Mouse (Mus musculus) mouse trophoblast stem cell (cell line): ENCODE measurements around the gene Atp2b1.
"Not testable (repeated sequence)": the region's sequence is repeated elsewhere in the genome, so short reads cannot be mapped to it uniquely, and the experiment has no call there.

Experiments used
- in situ Hi-C, 2 experiments: fragments of 300-500 bp; cut with MseI, MboI; formaldehyde crosslinking; loops; 2 replicates in 1 of 2; 3 replicates in 1 of 2; pipeline ENCODE4 v1.15.1; 2025

The Atp2b1 gene

DNA sequence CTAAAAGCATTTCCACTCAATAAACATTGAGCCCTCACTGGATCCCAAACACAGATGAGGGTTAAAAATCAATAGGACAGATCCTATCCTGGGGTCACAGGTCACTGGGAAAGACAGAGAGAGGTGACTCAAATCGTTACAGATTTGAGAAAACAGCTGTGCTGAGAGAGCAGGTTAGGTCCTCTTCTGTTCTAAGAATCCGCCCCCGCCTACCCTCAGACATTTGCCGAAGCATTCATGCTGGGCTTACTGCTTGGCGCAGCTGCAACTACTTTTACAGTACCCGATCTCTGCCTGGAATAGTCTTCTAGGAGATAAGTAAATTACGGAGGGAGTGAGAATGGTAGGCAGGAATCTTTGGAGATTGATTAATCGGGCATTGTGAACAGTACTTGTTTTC lies 47.9 kb downstream of the Atp2b1 start:
- in situ Hi-C loops: no loop called here

DNA sequence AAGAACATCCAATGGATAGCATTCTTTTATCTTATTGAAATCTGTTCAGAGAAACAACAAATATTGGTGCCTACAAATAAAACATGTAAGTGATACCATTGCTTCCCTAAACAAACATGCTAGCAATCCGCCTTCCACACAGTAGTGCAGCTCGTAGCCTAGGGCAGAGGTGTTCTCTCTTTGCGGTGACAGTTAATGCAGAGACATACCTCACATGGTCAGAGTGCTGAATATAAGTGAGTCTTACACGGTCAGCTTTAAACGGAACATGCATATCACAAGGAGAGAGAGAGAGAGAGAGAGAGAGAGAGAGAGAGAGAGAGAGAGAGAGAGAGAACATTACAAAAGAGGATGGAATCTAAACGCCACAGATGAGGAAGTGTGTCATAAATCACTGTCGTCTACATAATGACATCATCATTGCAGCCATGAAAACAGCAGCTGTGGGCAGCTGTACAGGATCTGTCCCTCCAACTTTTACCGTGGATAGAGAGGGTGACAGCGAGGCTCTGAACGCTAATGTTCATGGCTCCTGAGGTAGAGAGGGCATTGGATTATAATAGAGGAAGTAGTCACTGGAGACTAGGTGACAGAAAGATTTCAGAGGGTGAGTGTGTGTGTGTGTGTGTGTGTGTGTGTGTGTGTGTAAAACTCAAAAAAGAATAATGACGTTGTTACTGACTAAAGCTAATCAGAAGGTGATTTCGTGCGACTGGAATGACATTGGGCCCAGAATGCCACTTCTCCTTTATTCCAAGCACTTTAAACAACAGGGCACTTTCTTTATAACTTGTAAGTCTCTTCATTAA lies 52.4 kb downstream of the Atp2b1 start:
- in situ Hi-C loops: no loop called here

DNA sequence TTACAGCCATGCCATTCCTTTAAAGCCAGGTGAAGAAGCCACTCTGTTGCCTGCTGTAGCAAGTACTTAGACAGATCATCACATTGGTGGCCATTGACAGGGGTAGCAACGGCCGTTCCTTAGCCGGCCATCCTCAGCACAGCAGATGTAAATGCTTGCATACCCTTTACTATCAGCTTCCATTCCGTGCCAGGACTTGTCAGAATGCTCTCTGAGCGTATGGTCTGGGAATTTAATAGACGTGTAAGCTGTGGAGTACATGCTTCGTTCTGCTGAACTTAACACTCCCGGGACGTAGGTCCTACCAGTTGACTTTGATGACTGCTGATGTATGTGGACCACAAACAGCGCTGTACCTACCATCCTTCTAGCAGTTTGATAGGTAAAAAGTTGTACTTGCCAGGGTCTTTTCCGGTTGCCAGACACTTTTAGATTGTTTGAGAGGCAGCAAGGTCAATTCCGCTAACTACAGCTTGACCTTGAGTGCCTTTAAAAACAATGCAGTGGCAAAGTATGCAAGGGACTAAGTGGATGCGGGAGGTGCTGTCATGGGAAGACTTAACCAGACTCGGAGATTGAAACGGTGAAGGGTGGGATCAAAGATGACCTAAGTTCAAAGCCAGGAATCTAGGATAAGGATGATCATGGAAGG lies 53.2 kb downstream of the Atp2b1 start:
- in situ Hi-C loops: no loop called here

DNA sequence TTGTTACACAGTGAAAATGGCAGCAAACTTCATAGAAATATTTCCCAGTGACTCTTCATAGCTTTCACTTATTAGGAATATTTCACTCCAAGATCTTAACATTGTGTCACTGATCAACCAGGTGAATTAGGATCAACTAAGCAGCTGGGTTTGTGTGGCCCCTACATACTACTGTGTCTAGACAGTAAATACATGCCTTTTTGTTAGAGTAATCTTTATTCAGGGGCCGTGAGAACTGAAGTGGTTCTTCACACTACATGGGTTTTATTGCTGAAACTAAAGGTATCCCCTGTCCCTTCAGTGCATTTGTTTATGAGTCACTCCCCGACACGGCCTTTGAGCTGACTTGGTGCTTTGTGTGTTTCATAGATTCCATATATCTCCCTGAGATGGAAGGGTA lies 56.7 kb downstream of the Atp2b1 start:
- in situ Hi-C loops: no loop called here

DNA sequence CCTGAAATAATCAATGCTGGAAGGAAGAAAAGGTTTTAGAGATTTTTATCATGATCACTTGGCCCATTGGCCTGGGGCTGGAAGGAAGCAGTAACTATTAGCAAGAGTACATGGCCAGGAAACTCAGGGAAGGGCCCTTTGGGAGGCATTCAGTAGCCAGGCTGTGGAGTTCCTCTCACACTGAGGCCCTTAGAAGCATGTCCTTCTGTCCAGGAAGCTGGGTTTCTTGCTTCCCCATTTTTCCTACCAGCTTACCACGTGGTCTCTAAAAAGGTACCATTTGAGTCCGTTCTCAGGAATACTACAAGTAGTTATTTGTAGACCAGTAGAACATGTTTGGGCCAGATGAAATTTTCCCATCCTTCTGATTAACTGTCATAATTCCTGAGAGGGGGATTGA lies 58.2 kb downstream of the Atp2b1 start:
- in situ Hi-C loops: no loop called here

DNA sequence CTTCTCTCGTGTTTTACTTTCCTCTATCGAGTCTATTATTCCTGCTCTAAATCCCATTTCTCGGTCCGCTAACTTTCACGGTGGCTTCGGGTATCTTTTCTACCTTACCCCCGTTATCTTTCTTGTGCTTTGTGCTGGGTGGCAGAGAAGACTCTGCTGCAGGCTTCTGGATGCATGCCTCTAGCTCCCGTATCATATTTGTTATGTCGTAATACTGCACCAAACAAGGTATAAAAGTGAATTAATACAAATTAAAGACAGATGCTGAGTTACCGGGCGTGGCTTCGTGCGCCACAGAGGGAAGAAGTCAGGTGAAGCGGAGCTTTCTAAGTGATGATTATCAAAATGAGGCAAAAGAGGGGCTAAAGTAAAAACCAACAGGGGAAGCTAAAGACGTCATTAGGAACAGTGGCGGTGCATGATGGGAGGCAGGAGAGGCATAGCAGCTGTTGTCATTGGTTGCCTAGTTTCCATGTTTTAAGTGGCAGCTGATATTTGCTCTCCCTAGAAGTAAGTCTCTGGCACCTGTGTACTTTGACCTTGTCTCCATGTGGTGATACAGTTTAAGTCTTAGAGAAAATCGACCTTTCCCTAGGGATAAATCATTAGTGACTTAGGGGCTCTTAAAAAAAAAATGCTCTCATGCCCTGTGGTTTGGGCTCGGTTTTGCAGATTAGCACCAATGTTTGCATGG lies 58.9 kb downstream of the Atp2b1 start:
- in situ Hi-C loops: no loop called here

DNA sequence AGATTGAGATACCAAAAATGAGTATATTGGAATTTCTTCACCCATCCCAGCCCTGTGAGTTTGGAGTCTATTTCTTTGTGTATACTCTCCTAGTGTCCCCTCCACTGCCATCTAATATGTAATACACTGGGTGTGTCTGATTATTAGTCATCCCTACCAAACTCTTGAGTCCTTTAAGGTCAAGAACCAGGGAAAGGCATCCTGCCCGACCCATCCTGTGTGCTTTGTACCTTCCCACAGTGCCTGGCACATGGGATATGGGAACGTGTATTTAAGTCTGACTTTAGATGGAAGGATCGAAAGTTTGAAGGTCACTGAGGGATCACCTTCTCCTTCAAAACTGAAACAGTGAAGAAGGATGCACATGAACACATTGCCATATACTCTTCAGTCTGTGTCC lies 60.4 kb downstream of the Atp2b1 start:
- in situ Hi-C loops: no loop called here

DNA sequence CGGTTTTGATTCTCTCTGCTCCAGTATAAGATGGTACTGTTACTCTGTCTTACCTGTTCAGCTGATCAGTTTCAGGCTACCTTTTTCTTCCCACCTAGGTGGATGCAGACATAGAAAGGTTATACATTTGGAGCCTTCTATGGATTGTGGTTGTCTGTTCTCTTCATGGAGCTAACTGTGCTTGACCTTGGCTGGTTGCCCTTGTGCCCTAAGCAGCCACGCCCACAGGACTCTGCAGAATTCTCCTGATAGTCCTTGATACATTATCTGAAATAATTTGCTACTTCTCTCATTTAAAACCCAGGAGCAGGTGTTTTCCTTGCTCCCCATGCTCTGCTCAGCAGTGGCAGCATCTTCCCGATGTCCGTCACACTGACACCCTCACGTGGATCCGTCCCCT lies 61.4 kb downstream of the Atp2b1 start:
- in situ Hi-C loops: no loop called here

DNA sequence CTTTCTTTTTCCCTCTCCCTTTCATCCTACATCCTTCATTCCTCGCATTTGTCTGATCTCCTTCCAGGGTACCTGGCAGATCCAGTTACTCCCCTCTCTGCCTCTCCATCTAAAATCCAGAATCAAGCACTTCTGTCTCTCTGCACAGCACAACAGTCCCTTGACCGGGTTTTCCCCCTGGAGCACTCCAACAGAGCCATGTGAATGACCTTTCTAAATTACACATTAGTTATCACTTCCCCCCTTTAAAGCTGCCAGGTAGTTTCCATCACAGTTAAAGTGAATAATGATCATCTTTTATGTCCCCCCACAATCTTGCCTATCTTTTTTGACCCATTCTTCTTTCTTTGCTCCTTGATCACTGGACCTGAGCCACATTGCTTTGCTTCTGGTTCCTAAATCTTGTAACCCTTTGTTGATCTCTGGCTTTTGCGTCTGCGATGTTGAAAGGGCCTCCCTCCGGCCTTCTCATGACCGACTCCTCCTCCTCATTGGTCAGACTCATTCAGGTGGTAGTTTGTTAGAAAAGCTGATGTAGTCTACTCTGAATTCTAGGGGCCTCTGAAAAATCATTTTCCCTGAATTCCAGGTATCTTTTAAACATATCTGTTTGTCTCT lies 62.8 kb downstream of the Atp2b1 start:
- in situ Hi-C loops: no loop called here

DNA sequence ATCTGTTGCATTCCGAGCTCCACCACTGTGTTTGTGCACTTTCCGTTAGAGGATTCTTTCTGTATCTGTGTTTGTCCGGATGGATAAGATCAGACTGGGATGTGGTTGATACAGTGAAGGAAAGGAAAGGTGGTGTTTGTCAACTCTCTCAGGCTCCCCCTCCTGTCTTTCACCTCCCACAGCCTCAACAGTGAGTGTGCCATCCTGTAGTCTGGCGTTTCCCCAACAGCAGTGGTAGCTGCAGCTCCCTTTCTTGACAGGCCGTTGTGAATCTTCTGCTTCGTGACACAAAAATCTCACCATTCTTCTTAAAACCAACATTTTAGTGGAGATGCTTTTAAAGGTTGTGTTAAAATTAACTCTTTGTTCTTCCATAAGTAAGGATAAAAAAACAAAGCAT lies 64.6 kb downstream of the Atp2b1 start:
- in situ Hi-C loops: no loop called here

DNA sequence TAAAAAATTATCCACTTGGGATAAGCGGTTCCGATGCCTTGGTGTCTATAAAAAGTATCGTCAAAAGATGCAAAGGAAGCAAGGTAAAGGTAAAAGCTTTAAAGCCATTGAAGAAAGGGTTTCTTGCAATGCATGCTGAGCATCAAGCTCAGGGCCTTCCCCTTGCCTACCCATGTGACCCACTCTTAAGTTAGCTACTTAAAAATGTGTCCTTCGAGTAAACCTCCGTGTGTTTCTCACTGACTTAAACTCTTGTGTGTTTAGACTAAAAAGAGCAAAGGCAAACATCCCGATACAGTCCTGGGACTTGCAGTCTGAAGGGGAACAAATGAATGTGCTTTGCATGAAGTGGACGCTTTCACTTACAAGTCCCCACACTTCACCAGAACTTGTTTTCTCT lies 65.1 kb downstream of the Atp2b1 start:
- in situ Hi-C loops: no loop called here

DNA sequence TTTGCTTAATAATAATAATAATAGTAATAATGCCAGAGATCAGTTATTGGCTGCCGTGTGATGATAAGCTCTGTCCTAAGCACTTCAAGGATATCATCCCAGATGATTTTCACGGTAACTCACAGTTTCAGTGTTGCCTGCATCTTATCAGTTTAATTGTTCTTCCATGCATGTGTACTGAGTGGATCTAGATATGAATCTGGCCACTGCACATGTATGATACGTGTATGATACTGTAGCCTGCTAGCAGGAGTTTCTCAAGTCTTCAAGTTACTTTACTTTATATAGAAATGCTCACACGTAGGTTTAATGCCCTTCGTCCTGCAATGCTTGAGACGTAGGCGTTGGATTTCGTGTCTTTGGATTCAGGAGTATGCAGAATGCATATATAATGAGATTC lies 65.7 kb downstream of the Atp2b1 start:
- in situ Hi-C loops: no loop called here

DNA sequence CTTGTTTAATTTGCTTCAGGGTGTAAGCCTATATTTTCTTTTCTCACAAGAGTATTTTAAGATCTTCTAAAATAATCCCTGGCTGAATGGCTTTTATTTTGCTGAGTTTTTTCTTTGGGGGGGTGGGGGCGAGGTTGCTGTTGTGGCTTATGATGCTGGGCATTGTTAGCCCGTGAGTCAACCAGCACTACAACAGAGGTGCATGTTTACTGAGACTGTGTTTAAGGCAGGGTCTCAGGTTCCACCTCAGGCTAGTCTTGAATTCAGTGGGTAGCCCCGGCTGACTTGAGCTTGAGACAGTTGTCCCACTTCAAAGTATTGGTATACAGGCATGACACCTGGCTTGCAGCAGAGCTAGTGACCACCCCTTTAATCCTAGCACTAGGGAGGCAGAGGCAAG lies 77.8 kb downstream of the Atp2b1 start:
- in situ Hi-C loops: no loop called here

DNA sequence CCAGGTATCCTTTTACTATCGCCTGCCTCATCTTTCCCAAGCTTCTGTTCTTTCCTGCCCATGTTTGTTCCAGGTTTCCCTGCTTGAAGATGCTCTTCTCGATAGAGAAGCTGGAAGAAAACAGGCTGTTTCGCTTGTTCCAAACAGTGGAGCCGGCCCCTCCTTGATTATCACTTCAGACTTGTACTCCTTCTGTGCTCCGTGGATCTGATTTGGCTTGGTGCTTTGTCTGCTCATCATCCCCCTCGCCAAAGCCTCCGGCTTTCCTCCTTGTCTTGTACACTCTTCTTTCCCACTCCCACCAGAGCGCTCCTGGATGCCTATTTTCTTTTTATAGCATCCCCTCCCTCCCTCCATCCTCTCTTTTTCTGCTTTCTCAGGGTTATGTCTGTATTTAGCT lies 79.0 kb downstream of the Atp2b1 start:
- in situ Hi-C loops: no loop called here

DNA sequence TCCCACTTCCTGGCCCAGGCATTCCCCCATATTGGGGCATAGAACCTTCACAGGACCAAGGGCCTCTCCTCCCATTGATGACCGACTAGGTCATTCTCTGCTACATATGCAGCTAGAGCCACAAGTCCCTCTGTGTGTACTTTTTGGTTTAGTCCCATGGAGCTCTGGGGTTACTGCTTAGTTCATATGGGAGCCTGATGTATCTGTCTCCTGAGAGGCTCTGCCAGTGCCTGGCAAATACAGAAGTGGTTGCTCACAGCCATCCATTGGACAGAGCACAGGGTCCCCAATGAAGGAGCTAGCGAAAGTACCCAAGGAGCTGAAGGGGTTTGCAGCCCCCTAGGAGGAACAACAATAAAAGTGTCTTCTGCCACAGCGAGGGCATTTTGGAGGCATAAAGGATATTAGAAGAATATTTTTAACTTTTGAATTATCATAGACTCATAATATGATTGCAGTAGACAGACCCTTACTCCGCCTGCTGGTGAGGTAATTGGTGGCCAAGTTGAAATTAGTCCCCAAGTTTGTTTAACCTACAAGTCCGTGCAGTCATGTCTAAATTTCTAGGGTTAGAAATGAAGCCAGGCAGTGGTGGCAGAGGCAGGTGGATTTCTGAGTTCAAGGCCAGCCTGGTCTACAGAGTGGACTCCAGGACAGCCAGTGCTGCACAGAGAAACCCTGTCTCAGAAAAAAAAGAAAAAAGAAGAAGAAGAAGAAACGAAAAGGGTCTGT lies 81.0 kb downstream of the Atp2b1 start:
- in situ Hi-C loops: not testable (repeated sequence)

DNA sequence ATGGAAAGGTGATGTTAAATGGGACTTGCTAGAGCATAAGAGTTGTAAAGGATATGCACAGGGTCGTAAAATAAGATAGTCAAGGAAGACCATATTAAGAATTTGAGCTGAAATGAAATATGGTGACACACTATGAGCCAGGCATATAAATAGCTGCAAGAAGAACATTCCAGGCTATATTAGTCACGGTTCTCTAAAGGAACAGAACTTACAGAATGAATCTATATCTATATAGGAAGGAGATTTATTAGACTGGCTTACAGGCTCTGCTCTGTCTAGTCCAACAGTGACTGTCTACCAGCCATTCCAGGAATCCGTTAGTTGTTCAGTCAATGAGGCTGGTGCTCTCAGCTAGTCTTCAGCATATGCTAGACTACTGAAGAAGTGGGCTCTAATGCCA lies 90.7 kb downstream of the Atp2b1 start:
- in situ Hi-C loops: no loop called here

DNA sequence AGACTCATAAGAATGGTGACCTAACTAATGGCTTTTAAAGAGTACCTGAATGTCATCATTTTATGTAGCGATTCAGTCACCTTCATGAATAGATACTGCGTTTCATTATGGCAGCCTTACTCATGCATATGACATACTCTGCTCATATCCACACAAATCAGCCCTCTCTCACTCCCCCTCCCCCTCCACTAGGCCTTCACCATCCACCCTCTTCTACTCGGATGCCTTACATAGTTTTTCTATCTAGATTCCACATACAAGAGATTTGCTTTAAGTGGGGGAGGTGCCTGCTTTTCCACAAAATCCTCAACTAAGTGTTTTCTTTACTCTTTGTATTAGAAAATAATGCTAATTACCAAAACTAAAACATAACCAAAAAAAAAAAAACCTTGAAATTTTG lies 96.9 kb downstream of the Atp2b1 start:
- in situ Hi-C loops: no loop called here

DNA sequence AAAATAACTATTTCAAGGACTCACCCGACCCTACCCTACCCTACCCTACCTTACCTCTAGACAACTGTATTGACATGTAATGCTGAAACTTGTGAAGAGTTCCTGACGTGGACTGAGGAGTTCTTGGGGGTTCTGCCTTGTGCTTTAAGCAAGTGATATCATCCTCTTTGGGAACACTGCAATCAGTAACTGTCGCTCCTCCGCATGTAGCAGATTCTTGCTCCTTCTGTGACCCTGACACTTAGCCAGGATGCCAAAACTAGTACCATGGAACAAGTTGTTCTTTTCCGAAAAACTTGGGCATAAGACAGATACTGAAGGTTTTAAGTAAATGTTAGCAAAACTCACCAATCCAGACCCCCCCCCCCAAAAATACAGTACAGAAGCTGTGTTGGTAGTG lies 97.9 kb downstream of the Atp2b1 start:
- in situ Hi-C loops: no loop called here

DNA sequence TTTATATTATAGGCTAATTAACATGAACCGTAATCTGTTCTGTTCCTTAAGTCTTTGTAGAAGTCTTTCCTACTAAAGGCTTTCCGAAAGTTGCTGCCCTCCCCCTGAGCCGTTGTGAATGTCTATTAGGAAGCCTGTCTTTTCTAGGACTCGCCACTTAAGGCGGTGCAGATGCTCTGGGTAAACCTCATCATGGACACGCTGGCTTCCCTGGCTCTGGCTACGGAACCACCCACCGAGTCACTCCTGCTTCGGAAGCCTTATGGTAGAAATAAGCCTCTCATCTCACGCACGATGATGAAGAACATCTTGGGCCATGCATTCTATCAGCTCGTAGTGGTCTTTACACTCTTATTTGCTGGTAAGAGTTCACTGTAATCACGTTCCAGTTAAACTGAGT lies 100.5 kb downstream of the Atp2b1 start:
- in situ Hi-C loops: no loop called here

DNA sequence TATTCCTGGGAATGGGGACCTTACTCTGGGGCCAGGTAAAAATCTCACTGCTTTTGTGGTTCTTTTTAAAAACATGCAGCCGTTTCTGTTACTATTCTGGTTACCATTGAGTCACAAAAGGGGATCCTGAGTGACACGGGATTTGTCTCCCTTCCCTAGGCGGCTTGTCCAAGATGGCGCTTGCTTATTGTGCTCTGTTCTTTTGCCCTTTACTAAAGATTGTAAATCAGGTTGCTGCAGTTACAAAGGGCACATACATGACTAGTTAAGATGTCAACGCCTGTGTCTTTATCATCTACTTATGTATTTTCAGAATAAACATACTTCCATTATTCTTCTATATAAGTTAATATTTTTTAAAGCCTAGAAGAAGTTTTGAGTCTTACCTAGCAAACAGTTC lies 102.8 kb downstream of the Atp2b1 start:
- in situ Hi-C loops: no loop called here

DNA sequence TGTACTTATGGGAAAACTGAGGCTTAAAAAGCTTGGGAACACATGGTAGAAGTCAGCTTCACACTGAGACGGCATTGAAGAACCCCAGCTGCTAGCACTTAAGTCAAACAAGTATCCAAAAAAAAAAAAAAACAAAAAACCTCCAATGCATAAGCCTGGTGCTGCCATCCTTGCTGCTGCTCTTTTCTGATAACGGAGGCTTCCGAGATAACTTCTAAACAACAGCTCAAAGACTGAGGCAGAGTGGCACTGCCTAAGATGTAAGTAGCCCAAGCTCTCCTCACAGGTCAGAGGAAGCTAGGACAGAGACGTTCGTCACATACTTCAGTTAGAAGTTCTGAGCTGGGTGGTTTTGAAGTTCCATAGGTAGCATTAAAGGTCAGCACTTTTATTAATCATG lies 113.3 kb downstream of the Atp2b1 start:
- in situ Hi-C loops: no loop called here

DNA sequence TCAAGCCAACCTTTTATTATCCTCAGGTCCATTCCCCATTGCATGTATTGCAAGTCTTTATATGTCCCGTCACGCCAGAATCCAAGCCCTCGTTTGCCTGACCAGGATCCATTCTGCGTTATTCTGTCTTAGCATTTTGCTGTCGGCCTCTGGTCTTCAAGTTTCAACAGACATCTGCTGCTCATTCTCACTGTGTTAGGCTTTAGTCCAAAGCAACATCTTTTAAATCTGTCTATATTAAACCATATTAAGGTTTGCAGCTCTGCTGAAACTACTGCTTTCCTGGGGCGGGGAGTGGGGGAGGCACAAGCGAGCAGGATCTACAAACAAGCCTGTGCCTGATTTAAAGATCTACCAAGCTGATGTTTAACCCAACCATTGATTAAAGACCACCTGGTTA lies 115.6 kb downstream of the Atp2b1 start:
- in situ Hi-C loops: no loop called here
